Mouse (Mus musculus): ENCODE results near the gene Prkg1. TPM values are rescaled to one million over a fixed set of nuclear protein-coding genes. Genes with fewer than 3 reads are reported as not detected.

Gene Prkg1
- polyA plus RNA-seq, 2 experiments from 2014 or later, result 0.39 TPM; not detected in 1

DNA sequence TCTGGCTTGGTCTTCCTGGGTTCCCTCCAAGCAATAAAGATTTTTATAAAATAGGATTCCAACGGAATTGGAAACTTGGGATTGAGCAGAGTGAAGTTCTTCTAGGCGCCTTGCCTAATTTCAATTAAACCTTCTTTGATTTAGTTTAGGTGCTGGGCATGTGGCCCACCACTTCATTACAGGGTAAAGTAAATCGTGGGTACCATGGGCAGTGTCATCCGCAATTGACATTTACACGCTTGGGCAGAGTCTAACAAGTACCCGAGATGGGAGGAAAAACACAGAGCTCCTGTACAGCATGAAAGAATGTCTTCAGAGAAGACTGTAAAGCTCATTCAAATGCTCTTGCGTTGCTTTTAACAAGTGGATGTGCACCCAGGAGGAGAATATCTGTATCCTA is 622.9 kb downstream of the Prkg1 start:
- no peak for ATAC-seq

DNA sequence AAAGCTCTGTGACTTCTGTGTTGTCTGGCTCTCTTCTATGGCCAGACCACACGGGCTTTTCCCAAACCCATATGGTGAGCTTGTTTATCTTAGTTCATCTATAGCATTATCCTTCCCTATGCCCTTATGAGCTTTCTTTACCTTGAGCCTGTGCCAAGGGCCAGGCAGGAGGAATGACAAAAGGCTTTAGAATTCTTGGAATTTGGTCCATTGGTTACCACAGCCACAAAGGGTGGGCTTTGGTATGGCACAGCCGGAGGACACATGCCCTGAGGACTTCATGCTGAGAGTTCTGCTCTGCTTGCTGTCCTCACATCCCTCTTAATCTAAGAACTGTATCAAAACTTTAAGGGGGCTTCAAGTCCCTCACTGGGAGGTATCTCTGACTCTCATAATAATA is 628.5 kb downstream of the Prkg1 start:
- no peak for ATAC-seq

DNA sequence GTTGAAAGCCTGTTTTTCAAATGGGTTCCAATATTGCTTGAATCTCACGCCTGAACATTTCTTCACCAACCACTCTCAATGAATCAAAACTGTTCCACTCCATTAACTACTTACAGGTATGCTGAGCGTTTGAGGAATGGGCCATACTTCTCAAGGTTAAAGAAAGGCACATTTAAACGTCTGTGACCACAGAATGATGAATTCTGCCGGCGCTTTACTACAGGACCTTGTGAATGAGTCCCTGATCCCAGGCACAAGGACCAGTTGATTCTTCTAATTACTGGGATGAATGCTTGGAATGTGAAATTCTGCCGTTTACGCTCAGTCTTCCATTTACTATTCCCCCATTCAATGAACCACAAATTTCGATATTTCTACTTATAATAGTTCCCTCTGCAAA is 632.2 kb downstream of the Prkg1 start:
- ATAC-seq, result no peak

DNA sequence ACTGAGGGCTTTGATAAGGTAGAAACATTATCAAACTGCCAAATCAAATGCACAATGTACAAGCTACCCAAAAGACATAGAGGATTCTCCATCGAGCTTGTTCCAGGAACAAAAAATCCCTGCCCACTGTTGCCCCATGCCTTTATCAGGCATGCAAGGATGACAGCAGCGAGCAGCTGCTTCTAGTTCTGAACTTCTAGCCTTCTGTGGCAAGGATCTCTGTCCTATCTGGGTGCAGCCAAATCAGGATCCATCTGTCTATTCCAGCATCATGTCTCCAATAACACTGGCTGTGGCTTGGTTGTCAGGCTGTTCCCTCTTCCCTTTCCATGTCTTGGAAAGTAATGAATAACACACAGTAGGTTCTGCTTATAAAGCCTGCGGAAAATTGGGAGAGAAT is 640.2 kb downstream of the Prkg1 start:
- no peak for ATAC-seq

DNA sequence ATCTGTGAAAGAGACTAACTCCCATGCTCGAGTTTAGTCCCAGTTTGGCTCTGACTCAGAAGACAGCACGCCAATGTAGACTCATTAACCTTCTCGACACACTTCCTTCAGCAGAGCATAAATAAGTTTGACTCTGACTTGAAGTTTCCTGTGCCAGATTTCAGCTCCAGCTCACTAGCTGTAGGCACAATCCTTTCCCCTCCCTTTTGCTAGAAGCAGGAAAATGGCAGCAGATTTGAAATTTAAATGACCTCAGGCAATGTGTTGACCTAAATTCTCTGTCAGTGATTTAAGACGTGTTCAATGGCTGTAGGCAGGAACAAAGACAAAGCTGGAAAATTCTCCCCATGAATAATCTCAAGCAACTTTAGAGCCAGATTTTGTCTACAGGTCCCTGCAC is 650.1 kb downstream of the Prkg1 start:
- no peak for ATAC-seq

DNA sequence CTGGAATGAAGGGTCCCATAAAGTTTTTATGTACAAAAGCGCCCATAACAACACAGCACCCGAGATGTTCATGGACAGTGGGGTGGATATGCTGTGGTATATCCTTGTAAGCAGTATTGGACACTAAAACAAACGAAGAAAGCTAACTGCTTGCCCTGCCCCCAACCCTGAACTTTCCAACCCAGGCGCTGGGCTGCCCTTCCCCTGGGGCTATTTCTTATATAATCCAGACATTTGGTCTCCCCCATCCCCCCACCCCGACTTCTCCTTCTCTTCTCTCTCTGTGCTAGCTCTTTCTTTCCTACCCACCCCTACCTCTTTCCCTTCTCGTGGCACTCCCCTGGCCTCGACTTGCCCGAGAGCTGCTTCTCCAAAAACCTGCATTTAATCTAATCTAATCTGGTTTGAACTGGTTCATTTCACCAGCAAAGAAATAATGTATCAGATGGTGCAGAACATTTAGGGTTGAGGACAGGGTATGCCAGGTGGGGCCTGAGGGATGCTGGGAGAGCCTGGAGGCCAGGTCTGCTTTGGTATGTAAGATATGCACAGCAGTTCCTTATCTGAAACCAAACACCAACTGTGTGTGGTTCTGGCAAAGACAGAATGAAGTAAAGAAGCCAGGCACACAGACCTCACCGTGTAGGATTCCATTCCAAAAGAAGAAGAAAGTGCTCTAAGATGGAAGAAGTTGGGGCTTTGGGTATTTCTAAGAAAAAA is 657.8 kb downstream of the Prkg1 start:
- ATAC-seq, result no peak

DNA sequence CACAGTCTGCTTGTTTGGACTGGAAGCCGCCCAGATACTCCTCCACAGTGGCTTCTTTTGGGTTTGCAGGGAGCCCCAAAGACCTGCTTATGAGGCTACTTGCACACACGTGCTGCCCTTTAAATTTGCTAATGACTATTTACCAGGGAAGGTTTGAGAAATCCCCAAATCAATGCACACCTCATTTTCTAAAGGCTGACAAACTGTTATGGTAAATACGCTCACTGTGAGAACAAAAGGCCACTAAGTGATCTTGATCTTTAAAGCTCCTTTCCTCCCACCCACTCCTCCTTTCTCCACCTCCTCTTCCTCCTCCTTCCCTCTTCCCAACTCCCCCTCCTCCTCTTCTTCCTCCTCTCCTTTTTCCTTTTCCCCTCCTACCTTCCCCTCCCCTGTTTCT is 658.8 kb downstream of the Prkg1 start:
- no peak for ATAC-seq

DNA sequence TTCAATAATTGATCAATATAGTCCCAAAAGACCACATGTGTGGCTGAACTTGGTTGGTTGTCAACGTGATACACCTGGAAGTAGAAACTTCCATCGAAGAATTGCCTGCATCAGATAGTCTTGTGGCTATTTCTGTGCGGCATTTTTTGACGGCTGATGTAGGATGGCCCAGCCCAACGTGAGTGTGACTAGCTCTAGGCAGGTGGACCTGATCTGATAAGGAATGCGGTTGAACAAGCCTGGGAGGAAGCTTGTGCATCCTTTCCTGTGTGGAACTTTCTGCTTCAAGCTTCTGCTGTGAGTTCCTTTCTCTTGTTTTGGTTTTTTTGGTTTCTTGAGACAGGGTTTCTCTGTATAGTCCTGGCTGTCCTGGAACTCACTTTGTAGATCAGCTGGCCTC is 660.1 kb downstream of the Prkg1 start:
- ATAC-seq, result no peak

DNA sequence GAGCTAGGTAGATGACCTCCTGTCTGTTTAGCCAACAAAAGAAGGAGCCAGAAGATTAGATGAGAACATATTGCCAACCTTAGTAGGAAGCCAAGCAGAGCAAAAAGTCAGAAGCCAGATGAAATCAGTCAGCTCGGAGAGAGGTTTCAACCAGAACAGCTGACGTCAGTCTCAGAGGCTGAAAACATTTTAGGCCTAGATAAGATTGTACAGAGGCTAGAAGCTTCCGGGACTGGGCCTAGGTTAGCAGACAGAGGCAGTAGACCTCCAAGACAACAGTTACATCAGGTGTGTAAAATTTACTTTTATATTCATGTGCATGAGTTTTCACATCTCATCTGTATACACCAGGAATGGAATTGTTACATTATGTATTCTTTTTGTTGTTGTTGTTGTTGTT is 665.5 kb downstream of the Prkg1 start:
- ATAC-seq, result no peak

DNA sequence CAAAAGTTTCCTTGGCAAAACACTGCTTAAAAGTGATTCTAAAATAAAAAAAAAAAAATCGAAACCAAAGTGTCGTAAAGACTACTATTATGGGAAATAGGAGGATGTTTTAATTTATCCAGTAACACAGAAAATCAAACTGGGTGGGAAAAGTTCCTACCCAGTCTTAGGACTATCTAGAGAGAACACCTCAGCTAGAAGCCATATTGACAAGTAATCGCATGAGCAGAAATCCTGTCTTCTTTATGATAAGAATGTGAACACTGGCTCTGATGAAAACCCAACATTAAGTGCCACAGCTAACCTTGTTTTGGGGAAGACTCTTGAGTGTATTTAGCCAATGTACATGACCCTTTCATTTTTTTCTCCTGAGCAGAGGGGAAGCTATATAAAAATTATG is 667.0 kb downstream of the Prkg1 start:
- no peak for ATAC-seq

DNA sequence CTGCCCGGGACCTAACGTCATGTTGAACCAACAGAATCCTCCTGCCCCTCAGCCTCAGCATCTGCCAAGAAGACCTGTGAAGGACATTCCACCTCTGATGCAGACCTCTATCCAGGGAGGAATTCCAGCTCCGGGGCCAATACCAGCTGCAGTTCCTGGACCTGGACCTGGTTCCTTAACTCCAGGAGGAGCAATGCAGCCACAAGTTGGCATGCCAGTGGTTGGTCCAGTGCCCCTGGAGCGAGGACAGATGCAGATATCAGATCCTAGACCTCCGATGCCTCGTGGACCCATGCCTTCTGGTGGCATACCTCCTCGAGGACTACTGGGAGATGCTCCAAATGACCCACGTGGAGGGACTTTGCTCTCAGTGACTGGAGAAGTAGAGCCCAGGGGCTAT is 681.1 kb downstream of the Prkg1 start:
- ATAC-seq, result no peak

DNA sequence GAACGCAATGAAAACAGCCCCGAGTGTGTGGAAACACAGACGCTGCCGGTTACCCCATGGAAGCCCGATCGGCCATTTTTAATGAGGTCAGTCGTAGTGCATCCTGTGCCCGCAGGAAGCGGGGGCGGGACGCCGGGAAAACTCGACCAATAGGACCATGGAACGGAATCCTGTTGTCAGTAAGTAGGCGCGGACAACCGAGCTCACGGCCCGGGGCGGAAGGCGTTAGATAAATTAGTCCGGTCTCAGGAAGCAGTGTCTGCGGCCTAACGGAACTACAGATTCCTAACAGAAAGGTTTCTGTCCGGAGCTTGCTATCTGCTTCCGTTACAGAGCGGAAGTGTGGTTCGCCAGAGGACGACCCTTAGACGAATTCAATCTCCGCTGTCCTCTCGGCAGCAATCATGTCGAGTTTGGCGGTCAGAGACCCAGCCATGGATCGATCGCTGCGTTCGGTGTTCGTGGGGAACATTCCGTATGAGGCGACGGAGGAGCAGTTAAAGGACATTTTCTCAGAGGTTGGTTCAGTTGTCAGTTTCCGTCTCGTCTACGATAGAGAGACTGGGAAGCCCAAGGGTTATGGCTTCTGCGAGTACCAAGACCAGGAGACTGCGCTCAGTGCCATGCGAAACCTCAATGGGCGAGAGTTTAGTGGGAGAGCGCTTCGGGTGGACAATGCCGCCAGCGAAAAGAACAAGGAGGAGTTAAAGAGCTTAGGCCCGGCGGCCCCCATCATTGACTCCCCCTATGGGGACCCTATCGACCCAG is 682.0 kb downstream of the Prkg1 start, which contains the start of gene Cstf2t:
Cstf2t (plus strand) TSS at position 176 of the 768 bp plus-strand sequence.
- ATAC-seq, result peak; percentile 97

DNA sequence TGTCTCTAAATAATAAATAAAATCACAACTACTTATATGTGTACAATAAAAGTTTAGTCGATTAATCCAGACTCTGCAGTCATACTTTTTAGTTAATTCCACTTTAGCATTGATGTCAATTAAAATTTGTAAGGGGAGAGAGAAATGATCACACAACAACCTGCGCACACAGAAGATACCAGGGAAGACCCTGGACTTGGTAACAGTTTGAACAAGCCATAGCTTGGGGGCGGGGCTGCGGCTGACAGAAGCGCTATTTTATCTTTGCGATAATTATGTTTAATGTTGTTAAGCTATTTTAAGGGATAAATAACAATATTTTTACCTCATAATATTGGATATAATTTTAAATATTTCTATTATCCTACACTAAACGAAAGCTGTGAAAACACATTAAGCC is 682.6 kb downstream of the Prkg1 start:
- ATAC-seq, result peak; percentile 4

DNA sequence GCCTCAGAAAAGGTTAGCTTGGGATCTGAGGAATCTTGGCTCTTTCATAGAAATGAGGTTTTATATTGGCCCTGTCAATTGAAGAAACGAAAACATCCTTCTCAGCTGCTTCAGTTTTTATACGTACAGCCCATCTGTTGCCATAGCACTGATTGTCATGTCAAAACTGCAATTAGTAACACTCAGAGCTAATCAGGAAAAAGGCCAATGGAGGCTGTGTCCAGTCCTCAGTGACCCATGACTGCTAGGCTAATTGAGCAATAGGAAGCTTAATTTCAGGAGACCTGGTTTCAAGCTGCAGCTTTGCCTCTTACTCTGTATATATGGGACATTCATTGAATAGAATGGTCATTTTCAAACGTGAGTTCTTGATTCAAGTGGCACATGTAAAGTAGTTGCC is 686.6 kb downstream of the Prkg1 start:
- no peak for ATAC-seq

DNA sequence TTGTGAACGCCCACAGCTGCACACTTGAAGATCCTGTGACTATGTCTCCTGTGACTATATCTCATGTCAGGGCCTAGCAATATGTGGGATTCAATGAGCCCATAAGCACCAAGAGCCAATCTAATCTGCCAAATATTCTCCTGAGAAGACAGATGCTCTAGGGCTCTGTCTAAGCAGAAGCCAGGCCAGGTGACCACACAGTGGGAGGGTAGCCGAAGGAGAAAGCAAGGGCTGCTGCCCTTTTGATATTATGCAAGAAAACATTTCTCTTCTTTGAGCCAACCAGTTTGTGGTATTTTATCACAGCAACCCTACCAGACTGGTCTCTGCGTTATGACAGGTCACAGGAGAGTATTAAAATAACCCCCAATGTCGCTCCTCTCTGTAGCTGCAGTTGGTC is 688.7 kb downstream of the Prkg1 start:
- no peak for ATAC-seq

DNA sequence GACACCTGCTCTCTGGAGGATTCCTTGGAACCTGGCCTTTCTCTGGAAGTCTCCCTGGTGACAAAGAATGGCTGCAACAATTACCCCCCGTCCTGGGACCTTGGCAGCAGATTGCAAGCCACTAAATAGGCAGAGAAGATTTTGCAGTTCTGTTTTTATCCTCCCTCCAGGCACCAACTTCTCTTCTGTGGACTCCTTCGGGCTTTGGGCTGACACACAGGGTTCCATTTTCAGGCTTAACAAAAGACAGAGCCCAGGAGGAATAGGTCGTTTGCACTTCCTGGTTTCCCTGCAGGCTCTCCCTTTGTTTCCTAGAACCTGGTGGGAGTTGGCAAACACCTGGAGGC is 690.1 kb downstream of the Prkg1 start:
- no peak for ATAC-seq

DNA sequence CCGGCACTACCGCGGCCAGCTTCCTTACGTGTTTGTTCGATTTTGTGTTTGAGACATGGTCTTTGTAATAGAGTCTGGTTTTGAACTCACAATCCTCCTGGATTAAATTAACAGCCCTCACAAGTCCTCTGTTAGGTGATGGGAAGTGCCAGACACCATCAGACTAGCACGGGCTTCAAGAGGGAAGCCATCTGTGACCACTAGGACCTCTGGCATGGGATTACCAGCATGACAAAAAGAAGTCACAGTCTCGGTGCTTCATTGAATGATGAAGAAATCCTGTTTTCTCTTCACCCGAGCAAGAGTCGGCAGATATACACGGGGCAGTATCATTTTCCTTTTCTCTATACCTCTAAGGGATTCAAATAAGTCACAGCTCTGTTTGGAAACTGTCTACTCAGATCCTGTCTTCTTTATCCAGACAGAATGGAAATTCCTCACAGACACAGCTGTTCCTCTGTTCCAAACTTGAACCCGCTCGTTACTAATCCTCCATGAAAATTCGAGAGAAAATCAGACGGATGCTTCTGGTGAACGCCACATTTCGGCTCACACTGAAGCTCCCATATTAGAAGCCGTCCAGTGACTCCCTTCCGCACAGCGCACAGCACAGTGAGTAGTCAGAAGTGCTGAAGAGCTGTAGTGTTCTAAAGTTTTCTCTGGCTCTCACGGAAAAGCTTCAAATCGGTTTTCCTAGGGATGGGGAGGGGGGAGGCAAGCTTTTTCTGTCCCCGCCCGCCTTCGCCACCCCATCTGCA is 690.7 kb downstream of the Prkg1 start:
- no peak for ATAC-seq

DNA sequence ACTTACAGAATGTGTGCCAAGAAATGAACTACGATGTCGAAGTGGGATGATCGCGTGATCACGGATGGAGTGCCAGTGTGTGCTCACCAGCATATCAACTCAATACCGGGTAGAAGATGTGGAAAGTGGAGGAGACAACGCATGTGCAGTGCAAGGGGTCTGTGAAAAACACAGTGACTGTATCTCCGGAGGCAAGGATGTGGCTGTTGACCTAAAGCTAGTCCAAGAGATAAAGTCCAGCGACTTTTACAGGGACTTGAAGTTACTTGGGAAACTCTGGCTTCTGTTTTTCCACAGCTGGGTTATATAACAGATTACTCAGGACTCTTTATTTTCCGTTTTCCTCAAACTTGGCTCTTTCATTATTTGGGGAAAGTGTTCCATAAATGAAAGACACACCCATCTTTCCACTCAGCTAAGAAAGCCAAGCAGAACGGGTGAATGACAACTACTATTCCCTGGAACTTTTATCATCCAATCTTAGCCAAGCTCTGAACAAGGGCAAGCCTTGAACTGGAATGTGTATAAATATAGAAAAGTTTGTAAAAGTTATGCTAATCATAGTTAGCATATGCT is 699.5 kb downstream of the Prkg1 start:
- ATAC-seq, result no peak

DNA sequence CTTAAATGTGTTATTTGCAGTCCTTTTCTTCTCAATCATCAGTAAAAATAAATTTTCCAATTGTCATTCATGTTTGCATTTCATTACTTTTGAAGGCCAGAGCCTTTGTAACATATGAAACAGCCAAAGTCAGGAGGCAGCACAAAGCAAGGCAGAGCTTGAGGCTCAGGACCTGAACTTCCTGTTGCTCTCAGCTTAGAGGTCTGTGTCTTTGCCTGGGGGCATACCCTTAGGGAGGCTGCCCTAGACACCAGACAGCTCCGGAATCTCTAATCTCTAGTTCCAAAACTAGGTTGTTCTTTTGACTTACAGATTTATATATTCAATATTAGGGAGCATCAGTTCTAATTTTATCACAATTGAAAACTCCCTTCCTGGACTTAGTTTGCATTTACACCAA is 700.1 kb downstream of the Prkg1 start:
- ATAC-seq, result no peak

DNA sequence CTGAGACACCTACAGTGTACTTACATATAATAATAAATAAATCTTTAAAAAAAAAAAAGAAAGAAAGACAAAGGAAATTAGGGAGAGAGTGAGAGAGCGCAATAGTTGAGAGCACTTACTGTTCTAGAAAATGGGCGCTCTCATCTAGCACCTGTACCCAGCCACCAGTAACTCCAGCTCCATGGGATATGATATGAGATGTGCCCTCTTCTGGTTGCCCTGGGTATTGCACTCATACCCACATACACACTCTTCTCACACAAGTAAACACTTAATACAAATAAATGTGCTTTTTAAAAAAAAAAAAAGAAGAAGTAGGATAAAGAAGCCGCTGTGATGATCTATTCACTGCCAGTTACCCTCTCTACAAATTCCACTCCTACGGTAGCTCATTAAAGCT is 718.2 kb downstream of the Prkg1 start:
- no peak for ATAC-seq

DNA sequence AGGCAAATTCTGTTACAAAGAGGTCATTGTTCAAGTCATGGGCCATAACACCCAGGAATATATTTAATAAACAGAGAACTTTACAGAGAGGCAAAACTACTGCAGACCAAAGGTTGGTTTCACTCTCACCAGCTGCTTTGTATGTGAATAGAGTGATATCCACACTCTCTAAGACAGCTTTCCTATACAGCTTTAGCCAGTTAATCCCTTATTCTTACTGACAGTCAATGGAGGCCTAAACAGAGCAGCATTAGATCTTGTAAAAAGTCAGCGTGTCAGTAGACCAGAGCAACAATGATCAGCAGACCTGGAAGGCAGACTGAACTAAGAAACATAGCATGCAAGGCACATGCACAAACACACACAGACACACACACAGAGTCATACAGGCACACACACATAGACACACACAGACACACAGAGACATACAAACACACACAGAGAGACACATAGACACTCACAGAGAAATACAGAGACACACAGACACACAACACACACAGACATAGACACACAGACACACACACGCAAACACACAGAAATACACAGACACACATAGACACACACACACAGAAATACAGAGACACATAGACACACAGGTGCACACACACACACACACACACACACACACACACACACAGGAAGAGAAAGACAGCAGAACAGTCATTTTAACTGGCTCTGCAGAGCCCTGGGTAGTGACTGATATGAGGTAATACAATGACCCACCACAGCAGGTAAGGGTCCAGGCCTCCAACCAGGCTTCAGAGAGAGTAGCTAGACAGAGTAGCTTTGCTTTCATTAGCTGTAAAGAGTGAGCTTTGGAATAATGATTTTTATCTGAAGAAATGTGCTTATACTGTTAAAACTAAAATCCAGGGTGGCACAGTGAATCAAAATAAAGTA is 723.6 kb downstream of the Prkg1 start:
- no peak for ATAC-seq

DNA sequence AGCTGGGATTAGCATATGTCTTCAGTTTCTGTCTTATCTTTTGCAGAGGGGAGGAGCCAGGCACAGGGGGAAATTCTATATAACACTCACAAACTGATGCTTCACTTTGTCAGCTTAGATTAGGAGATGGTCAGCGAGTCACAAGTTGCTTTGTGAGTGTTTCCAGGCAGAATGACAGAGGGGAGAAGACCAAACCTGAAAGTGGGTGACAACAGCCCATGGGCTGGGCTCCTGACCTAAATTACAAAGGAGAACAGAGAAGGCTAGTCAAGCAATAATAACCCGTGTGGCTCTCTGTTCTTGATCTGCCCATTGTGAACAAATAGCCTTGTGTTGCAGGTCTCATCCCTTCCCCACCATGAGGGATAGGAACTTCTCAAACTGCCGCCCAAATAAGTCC is 725.9 kb downstream of the Prkg1 start:
- no peak for ATAC-seq

Data from CD4-positive, CD25-positive, alpha-beta regulatory T cell, adult 4 months (primary cell).